Mouse (Mus musculus): ENCODE results near the gene Ints13.

Gene Ints13

DNA sequence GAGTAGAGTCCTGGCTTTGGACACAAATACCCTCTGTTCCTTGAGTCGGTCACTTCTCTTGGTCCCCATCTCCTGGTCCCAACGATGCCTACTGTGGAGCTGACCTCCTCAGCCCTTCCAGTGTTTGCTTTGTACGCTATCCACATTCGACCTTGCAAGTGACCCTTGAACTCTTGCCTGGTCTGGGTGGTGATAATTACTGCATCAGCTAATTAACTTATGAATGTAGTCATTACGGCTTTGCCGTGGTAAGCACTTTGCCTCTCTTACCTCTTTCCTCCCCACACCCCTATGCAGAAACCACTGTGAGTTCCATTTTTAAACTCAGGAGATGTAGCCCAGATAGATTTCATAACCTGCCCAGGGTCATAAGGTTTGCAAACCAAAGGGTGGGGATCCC is 77.4 kb downstream of the Ints13 start:
- no peak for DNase-seq (ENCODE audit: low spot score in 2 of 2)
